Mouse (Mus musculus) brain, embryonic 14.5 days (tissue): ENCODE measurements around the gene Spcs3. TPM values are rescaled to one million over a fixed set of nuclear protein-coding genes. Genes with fewer than 3 reads are reported as not detected.

Source experiments
- DNase-seq: peaks from one replicate; pipeline ENCODE4 v3.0.0-alpha.2; 2011; ENCODE audit warnings: low read depth
- CTCF ChIP-seq: fragments of 200-500 bp; IDR thresholded peaks from 2 replicates; pipeline ENCODE4 v1.5.1; 2012; ENCODE audit warnings: inconsistent platforms, mild to moderate bottlenecking, moderate library complexity, borderline replicate concordance; ENCODE audit not compliant: insufficient read depth, insufficient read length; ENCODE audit errors: extremely low read depth
- POLR2A ChIP-seq: fragments of 200-500 bp; IDR thresholded peaks from 2 replicates; pipeline ENCODE4 v1.6.1; 2012; ENCODE audit warnings: mild to moderate bottlenecking, inconsistent platforms, borderline replicate concordance; ENCODE audit not compliant: poor library complexity, insufficient read depth, insufficient read length, severe bottlenecking; ENCODE audit errors: extremely low read depth
- polyA plus RNA-seq: library from polyadenylated mRNA; depleted of rRNA; stranded (reverse); fragments of >200 nt; gene quantifications from 2 replicates; pipeline ENCODE4 v1.2.3, GENCODE M21; 2012; rRNA removed

Spcs3 gene
- polyA plus RNA-seq, 1 experiment = 26.9 TPM

DNA sequence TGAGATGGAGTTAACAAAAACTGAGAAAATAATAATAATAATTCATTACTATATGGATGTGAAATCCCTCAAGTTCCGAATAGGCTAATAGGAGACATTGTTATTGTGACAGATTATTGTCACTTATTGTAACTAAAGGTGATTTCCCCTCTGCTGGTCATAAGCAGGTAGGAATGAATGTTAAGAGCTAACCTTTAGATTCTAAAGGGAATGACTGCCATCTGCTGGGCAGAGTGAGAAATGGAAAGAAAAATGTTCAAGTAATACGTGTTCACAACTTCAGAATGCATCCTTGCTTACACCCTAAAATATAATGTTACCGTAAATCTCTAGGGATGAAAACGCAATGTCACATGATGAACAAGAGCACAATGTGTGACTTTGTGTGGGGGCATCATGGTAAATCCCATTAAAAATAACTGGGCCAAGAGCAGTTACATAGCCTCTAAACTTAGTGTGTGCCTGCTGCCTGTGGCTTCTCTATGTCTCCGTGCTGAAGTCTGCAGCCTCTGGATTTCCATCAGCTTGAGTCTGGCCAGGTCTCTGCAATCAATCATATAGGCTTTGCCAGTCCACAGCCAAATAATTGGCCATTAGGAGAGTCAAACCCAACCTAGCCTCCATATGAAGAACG lies 38.6 kb downstream of the Spcs3 start:
- DNase-seq = peak; percentile 85
- TF ChIP-seq CTCF (peak; percentile 37; the same call in 1 of the 2 replicates), POLR2A (no peak)

- TF ChIP-seq CTCF (no peak), POLR2A (no peak)
Observed at GRCm38 (mm10) chr8:54488437-54488836, 41.4 kb downstream of the Spcs3 start.

DNA sequence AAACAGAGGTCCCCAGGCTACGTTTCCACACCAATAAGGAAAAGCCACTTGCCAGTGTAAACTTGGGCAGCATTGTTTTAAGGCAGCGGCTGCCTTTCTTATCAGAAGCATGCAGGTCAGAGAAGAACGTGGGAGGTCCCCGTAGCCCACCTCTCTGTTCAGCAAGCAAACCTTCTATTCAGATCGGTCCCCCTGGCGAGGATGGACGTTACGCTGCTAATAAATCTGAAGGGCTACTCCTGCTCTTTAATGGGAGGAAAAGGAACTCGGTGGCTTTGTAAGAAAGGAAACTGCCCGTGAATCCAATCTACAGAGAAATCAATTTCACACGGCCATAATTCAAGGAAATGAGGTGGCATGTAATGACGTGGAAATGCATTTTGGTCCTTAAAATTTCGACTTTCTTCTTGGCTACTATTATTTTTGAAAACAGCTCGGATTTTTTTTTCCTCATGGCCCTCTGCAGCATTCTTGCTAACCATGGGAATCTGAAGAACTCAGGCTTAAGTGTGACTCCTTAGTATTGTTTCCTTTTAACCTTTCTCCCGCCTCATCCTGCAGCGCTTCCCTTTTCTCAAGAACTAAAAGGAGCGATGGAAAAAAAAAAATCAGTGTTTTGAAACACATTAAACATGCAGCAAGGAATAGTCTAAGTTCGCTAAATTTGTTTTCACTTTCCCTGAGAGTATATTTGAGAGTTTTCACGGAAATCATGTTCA lies 43.1 kb downstream of the Spcs3 start:
- DNase-seq = peak; percentile 28

More at GRCm38 (mm10) chr8:54488437-54488836, 41.4 kb downstream of the Spcs3 start:
- DNase-seq = no peak

More for the DNA sequence above, 43.1 kb downstream of the Spcs3 start:
- no peak for TF ChIP-seq POLR2A
- no peak for TF ChIP-seq CTCF

Other genes with a start within 250 kb of the Spcs3 start
- 1.6 and 2.0 TPM in 2 replicates for gene Asb5, start 418 bp downstream of the Spcs3 start, polyA plus RNA-seq
- gene Spata4, start 70.8 kb upstream of the Spcs3 start, polyA plus RNA-seq = 0.08 and 0.21 TPM in 2 replicates